Mouse (Mus musculus): ENCODE data around the gene Rpl22. TPM values are rescaled to one million over a fixed set of nuclear protein-coding genes. Genes with fewer than 3 reads are reported as not detected.

Gene Rpl22
- polyA plus RNA-seq (2015; fragmentation: Nextera tagmentation; extraction: Ambion mirVana): 371 and 395 TPM in 2 replicates

- 0 out of 2 replicates have a peak within 1 kb of the TSS, but pooled peaks have one; percentile 35 for H3K27ac ChIP-seq
- peak within 1 kb of the TSS; percentile 95 for H3K9ac ChIP-seq
- peak; percentile 96 for ATAC-seq (ENCODE audit: low FRiP score, low read depth)
- H3K4me1 ChIP-seq: peaks cover 16% of the 10 kb centered on the region
- H3K4me3 ChIP-seq: peak within 1 kb of the TSS; percentile 74
- peaks cover 6% of the 10 kb centered on the region; the same call in 1 of the 2 replicates for H3K27me3 ChIP-seq
- H3K4me2 ChIP-seq (replicated peaks): peak within 1 kb of the TSS; percentile 93
- peaks cover 33% of the 10 kb centered on the region for H3K36me3 ChIP-seq
- no peaks in the 10 kb centered on the region for H3K9me3 ChIP-seq
- WGBS: under 1% methylated on average over 70 of the region's 70 CpGs
Observed at GRCm38 (mm10) chr4:152325574-152326411, at the start of gene Rpl22. Rpl22 (plus strand) TSS chr4:152325742.

- H3K27me3 ChIP-seq: peaks cover 55% of the 10 kb centered on the region
- H3K4me2 ChIP-seq (replicated peaks): no peak overlapping the region
- no peak overlapping the region for H3K9ac ChIP-seq
- H3K9me3 ChIP-seq: no peaks in the 10 kb centered on the region
- peaks cover 15% of the 10 kb centered on the region for H3K36me3 ChIP-seq
- peaks cover 34% of the 10 kb centered on the region for H3K4me1 ChIP-seq
- no peak overlapping the region for H3K4me3 ChIP-seq
- 49% methylated on average over 10 of the region's 10 CpGs for WGBS
- no peak for ATAC-seq (ENCODE audit: low FRiP score, low read depth)
- H3K27ac ChIP-seq: no peak overlapping the region
Observed at GRCm38 (mm10) chr4:152276389-152277347, 48.9 kb upstream of the Rpl22 start.

- H3K27ac ChIP-seq: no peak overlapping the region
- H3K9me3 ChIP-seq: no peaks in the 10 kb centered on the region
- peaks cover 17% of the 10 kb centered on the region for H3K36me3 ChIP-seq
- peaks cover 68% of the 10 kb centered on the region for H3K27me3 ChIP-seq
- no peak for ATAC-seq (ENCODE audit: low FRiP score, low read depth)
- no peak overlapping the region for H3K4me3 ChIP-seq
- H3K9ac ChIP-seq: no peak overlapping the region
- peaks cover 26% of the 10 kb centered on the region for H3K4me1 ChIP-seq
- no peak overlapping the region for H3K4me2 ChIP-seq (replicated peaks)
- 64% methylated on average over 2 of the region's 2 CpGs for WGBS
Observed at GRCm38 (mm10) chr4:152277916-152278315, 47.6 kb upstream of the Rpl22 start.

- no peak for ATAC-seq (ENCODE audit: low FRiP score, low read depth)
- H3K4me3 ChIP-seq: no peak overlapping the region
- no peak overlapping the region for H3K4me2 ChIP-seq (replicated peaks)
- H3K27ac ChIP-seq: no peak overlapping the region
- peaks cover 75% of the 10 kb centered on the region for H3K27me3 ChIP-seq
- H3K9me3 ChIP-seq: no peaks in the 10 kb centered on the region
- no peak overlapping the region for H3K9ac ChIP-seq
- peaks cover 17% of the 10 kb centered on the region for H3K36me3 ChIP-seq
- WGBS: 87% methylated on average over 23 of the region's 23 CpGs
- H3K4me1 ChIP-seq: peaks cover 22% of the 10 kb centered on the region
Observed at GRCm38 (mm10) chr4:152278986-152279385, 46.6 kb upstream of the Rpl22 start.

GRCm38 (mm10) chr4:152281601-152282000, 43.9 kb upstream of the Rpl22 start:
- H3K9me3 ChIP-seq: no peaks in the 10 kb centered on the region
- no peak overlapping the region for H3K4me2 ChIP-seq (replicated peaks)
- no peak overlapping the region for H3K4me3 ChIP-seq
- peaks cover 81% of the 10 kb centered on the region for H3K27me3 ChIP-seq
- WGBS: 47% methylated on average over 15 of the region's 15 CpGs
- no peak overlapping the region for H3K9ac ChIP-seq
- no peak overlapping the region for H3K27ac ChIP-seq
- ATAC-seq (ENCODE audit: low FRiP score, low read depth): no peak
- peaks cover 11% of the 10 kb centered on the region for H3K4me1 ChIP-seq
- peaks cover 17% of the 10 kb centered on the region for H3K36me3 ChIP-seq

GRCm38 (mm10) chr4:152282721-152283120, 42.8 kb upstream of the Rpl22 start:
- no peaks in the 10 kb centered on the region for H3K9me3 ChIP-seq
- H3K27ac ChIP-seq: no peak overlapping the region
- H3K9ac ChIP-seq: peak overlapping the region; percentile 50; the same call in 1 of the 2 replicates
- H3K4me1 ChIP-seq: peaks cover 11% of the 10 kb centered on the region
- peak overlapping the region; percentile 42 for H3K4me3 ChIP-seq
- ATAC-seq (ENCODE audit: low FRiP score, low read depth): no peak
- WGBS: 19% methylated on average over 34 of the region's 34 CpGs
- peaks cover 88% of the 10 kb centered on the region for H3K27me3 ChIP-seq
- H3K36me3 ChIP-seq: peaks cover 17% of the 10 kb centered on the region
- H3K4me2 ChIP-seq (replicated peaks): peak overlapping the region; percentile 68

GRCm38 (mm10) chr4:152283186-152283950, 42.2 kb upstream of the Rpl22 start:
- ATAC-seq (ENCODE audit: low FRiP score, low read depth): peak; percentile 82

GRCm38 (mm10) chr4:152285505-152285904, 40.0 kb upstream of the Rpl22 start:
- H3K9ac ChIP-seq: no peak overlapping the region
- ATAC-seq (ENCODE audit: low FRiP score, low read depth): no peak
- no peak overlapping the region for H3K4me2 ChIP-seq (replicated peaks)
- no peaks in the 10 kb centered on the region for H3K9me3 ChIP-seq
- H3K27me3 ChIP-seq: peaks cover 95% of the 10 kb centered on the region
- H3K36me3 ChIP-seq: peaks cover 11% of the 10 kb centered on the region; the same call in 1 of the 2 replicates
- 2% methylated on average over 10 of the region's 10 CpGs for WGBS
- H3K27ac ChIP-seq: no peak overlapping the region
- no peak overlapping the region for H3K4me3 ChIP-seq
- peaks cover 17% of the 10 kb centered on the region for H3K4me1 ChIP-seq

More at GRCm38 (mm10) chr4:152283186-152283950, 42.2 kb upstream of the Rpl22 start:
- WGBS: 5% methylated on average over 68 of the region's 70 CpGs
- Histone ChIP-seq H3K4me3 (peak overlapping the region; percentile 42), H3K9me3 (no peaks in the 10 kb centered on the region), H3K27ac (no peak overlapping the region), H3K27me3 (peaks cover 94% of the 10 kb centered on the region), H3K9ac (peak overlapping the region; percentile 50; the same call in 1 of the 2 replicates), H3K36me3 (peaks cover 17% of the 10 kb centered on the region), H3K4me1 (peaks cover 11% of the 10 kb centered on the region), H3K4me2 (replicated peaks) (peak overlapping the region; percentile 68)

- peaks cover 95% of the 10 kb centered on the region for H3K27me3 ChIP-seq
- ATAC-seq (ENCODE audit: low FRiP score, low read depth): no peak
- H3K27ac ChIP-seq: no peak overlapping the region
- H3K4me2 ChIP-seq (replicated peaks): peak overlapping the region; percentile 47
- H3K9ac ChIP-seq: no peak overlapping the region
- H3K36me3 ChIP-seq: peaks cover 5% of the 10 kb centered on the region; the same call in 1 of the 2 replicates
- H3K4me1 ChIP-seq: peaks cover 24% of the 10 kb centered on the region
- peak overlapping the region; percentile 19 for H3K4me3 ChIP-seq
- WGBS: 3% methylated on average over 32 of the region's 32 CpGs
- H3K9me3 ChIP-seq: no peaks in the 10 kb centered on the region
Observed at GRCm38 (mm10) chr4:152286183-152286582, 39.4 kb upstream of the Rpl22 start.

GRCm38 (mm10) chr4:152286887-152287286, 38.7 kb upstream of the Rpl22 start:
- ATAC-seq (ENCODE audit: low FRiP score, low read depth): no peak
- Histone ChIP-seq H3K27ac (no peak overlapping the region), H3K4me3 (no peak overlapping the region), H3K9ac (no peak overlapping the region), H3K4me1 (peaks cover 25% of the 10 kb centered on the region), H3K27me3 (peaks cover 95% of the 10 kb centered on the region), H3K4me2 (replicated peaks) (no peak overlapping the region), H3K36me3 (0 out of 2 replicates have a peak, but pooled peaks cover under 1% of the 10 kb centered on the region), H3K9me3 (no peaks in the 10 kb centered on the region)
- WGBS: 5% methylated on average over 26 of the region's 26 CpGs

Data from limb, embryonic 13.5 days (tissue).